Mouse (Mus musculus) megakaryocyte, embryonic 14.5 days (primary cell): ENCODE results near the gene Mxra7.

ENCODE experiments used
- FLI1 ChIP-seq: IDR thresholded peaks from 2 replicates; pipeline ENCODE4 v1.6.1; 2012; ENCODE audit warnings: low read length, inconsistent platforms, mixed read lengths
- GATA1 ChIP-seq: IDR thresholded peaks from 3 replicates; pipeline ENCODE4 v1.6.1; 2012; ENCODE audit warnings: mixed read lengths, low read length, inconsistent platforms, borderline replicate concordance

- no peak for TF ChIP-seq GATA1
- TF ChIP-seq FLI1: no peak
Measured at GRCm38 (mm10) chr11:116839601-116840000, 11.8 kb upstream of the Mxra7 start.
